In the genomic region with DNA sequence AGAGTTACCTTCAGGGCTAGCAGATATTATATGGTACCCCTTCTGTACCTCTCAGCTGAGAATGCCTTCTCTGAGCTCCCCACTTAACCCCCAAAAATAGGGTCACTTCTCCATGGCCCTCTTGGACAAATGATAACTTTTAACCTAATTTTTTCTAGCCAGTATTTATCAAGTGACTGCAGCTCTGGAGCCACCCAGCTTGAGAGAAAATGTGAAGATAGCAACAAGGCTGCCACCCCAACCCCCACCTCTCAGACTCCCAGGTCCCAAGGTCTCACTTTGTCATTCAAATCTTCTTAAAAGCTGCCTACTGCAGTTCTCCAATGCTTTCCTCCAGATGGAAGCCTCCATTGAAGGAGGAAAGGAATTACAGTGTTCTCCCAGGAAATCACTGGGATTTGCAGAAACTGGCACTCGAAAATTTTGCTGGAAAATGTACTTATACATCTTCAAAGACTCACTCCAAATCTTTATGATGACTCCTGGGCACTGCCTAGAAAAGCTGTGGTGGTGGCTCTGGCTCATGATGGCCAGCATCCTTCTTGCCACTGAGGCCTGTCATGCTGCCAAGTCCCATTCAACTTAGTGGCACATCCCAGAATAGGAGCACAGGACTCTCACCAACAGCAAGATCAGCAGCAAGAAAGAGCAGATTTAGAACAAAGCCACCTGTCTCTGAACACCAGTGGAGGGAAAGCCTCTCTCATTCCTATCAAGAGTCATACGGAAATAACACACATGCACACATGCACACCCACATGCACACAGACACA, we compare ENCODE assay signal across 20 mouse cellular contexts.
DNase-seq lines count a peak whose midpoint lies in the region; ATAC-seq and TF ChIP-seq lines count a peak whose summit lies in the region.
"Had no signal": no experiment of that assay in that cellular context is flagged by ENCODE, and none has a peak within 500 bp of the region (broad histone marks: within the 10 kb centered on the region; RNA-seq: fewer than 3 reads in every experiment).

No protein-coding gene starts in this region.

- no peaks in the 10 kb centered on the region for H3K27me3 ChIP-seq in forebrain, postnatal 0 days (ENCODE audit: insufficient read depth, low read length)
- no peaks in the 10 kb centered on the region for H3K27me3 ChIP-seq in forebrain, embryonic 10.5 days (ENCODE audit: poor library complexity, severe bottlenecking)
- H3K27me3 ChIP-seq in liver, embryonic 11.5 days (replicated peaks; ENCODE audit: control insufficient read depth, insufficient read depth, low read length) = no peaks in the 10 kb centered on the region
- no peaks in the 10 kb centered on the region for H3K27me3 ChIP-seq in liver, postnatal 0 days (ENCODE audit: insufficient read depth, low read length)
- H3K27me3 ChIP-seq in embryonic facial prominence, embryonic 10.5 days (replicated peaks; ENCODE audit: low read depth, poor library complexity, severe bottlenecking) = no peaks in the 10 kb centered on the region
- H3K27me3 ChIP-seq in intestine, embryonic 15.5 days (replicated peaks) = no peaks in the 10 kb centered on the region
- H3K27me3 ChIP-seq: embryonic facial prominence, embryonic 13.5 days; forebrain, embryonic 13.5 days; heart, embryonic 12.5 days had no signal

- H3K27ac ChIP-seq in forebrain, postnatal 0 days (ENCODE audit: low read depth, low read length) = no peak overlapping the region
- H3K27ac ChIP-seq in forebrain, embryonic 10.5 days = no peak overlapping the region
- no peak overlapping the region for H3K27ac ChIP-seq in liver, embryonic 11.5 days (ENCODE audit: low read depth, low read length)
- H3K27ac ChIP-seq in liver, postnatal 0 days (ENCODE audit: low read depth) = no peak overlapping the region
- H3K27ac ChIP-seq in embryonic facial prominence, embryonic 10.5 days (replicated peaks) = no peak overlapping the region
- H3K27ac ChIP-seq in intestine, embryonic 15.5 days = no peak overlapping the region
- H3K27ac ChIP-seq: embryonic facial prominence, embryonic 13.5 days; forebrain, embryonic 13.5 days; heart, adult 2 months; hindbrain, embryonic 10.5 days; hindbrain, embryonic 14.5 days had no signal

- TF ChIP-seq CTCF in forebrain, postnatal 0 days (IDR thresholded peaks at IDR 0.05; ENCODE audit: low read depth) = no peak
- no peak for TF ChIP-seq CTCF in liver, postnatal 0 days (IDR thresholded peaks at IDR 0.05; ENCODE audit: low read depth)

- no peaks in the 10 kb centered on the region for H3K36me3 ChIP-seq in forebrain, postnatal 0 days (ENCODE audit: insufficient read depth)
- 0 out of 2 replicates have a peak, but pooled peaks cover 2% of the 10 kb centered on the region for H3K36me3 ChIP-seq in forebrain, embryonic 10.5 days (replicated peaks)
- no peaks in the 10 kb centered on the region for H3K36me3 ChIP-seq in liver, embryonic 11.5 days (ENCODE audit: control insufficient read depth, insufficient read depth, low read length)
- no peaks in the 10 kb centered on the region for H3K36me3 ChIP-seq in liver, postnatal 0 days (replicated peaks; ENCODE audit: insufficient read depth, low read length)
- no peaks in the 10 kb centered on the region for H3K36me3 ChIP-seq in embryonic facial prominence, embryonic 10.5 days (replicated peaks)
- H3K36me3 ChIP-seq in intestine, embryonic 15.5 days = no peaks in the 10 kb centered on the region
- H3K36me3 ChIP-seq: embryonic facial prominence, embryonic 13.5 days; G1E; heart, embryonic 12.5 days; hindbrain, embryonic 10.5 days had no signal

- H3K9ac ChIP-seq in forebrain, postnatal 0 days = no peak overlapping the region
- H3K9ac ChIP-seq in liver, embryonic 11.5 days (ENCODE audit: low read depth, low read length) = no peak overlapping the region
- no peak overlapping the region for H3K9ac ChIP-seq in liver, postnatal 0 days (replicated peaks)
- H3K9ac ChIP-seq in intestine, embryonic 15.5 days = no peak overlapping the region
- H3K9ac ChIP-seq: embryonic facial prominence, embryonic 13.5 days; forebrain, embryonic 13.5 days; heart, embryonic 12.5 days; hindbrain, embryonic 14.5 days had no signal

- ATAC-seq in forebrain, postnatal 0 days = no peak
- peak; percentile 60 for ATAC-seq in liver, embryonic 11.5 days (replicated peaks; ENCODE audit: low FRiP score)
- no peak for ATAC-seq in liver, postnatal 0 days
- no peak for ATAC-seq in intestine, embryonic 15.5 days
- ATAC-seq: activated CD4-positive, CD25-positive, alpha-beta regulatory T cell, adult 4 months; forebrain, embryonic 13.5 days; intestine, embryonic 16.5 days had no signal

- H3K4me1 ChIP-seq in forebrain, postnatal 0 days (ENCODE audit: insufficient read depth) = no peaks in the 10 kb centered on the region
- peaks cover 7% of the 10 kb centered on the region; the same call in 1 of the 2 replicates for H3K4me1 ChIP-seq in forebrain, embryonic 10.5 days
- no peaks in the 10 kb centered on the region for H3K4me1 ChIP-seq in liver, embryonic 11.5 days (replicated peaks; ENCODE audit: control insufficient read depth, insufficient read depth, low read length)
- H3K4me1 ChIP-seq in liver, postnatal 0 days (ENCODE audit: insufficient read depth) = peaks cover 14% of the 10 kb centered on the region
- H3K4me1 ChIP-seq in embryonic facial prominence, embryonic 10.5 days = 0 out of 2 replicates have a peak, but pooled peaks cover 4% of the 10 kb centered on the region
- peaks cover 10% of the 10 kb centered on the region; the same call in 1 of the 2 replicates for H3K4me1 ChIP-seq in intestine, embryonic 15.5 days (replicated peaks)
- H3K4me1 ChIP-seq: hindbrain, embryonic 10.5 days had no signal

- no peak for TF ChIP-seq EP300 in liver, postnatal 0 days (IDR thresholded peaks at IDR 0.05; ENCODE audit: low read depth)

- WGBS in forebrain, postnatal 0 days = 70% methylated on average over 2 of the region's 2 CpGs
- WGBS in forebrain, embryonic 10.5 days = 83% methylated on average over 2 of the region's 2 CpGs
- 81% methylated on average over 2 of the region's 2 CpGs for WGBS in liver, embryonic 11.5 days
- 59% methylated on average over 2 of the region's 2 CpGs for WGBS in liver, postnatal 0 days (ENCODE audit: insufficient replicate concordance)
- WGBS in embryonic facial prominence, embryonic 10.5 days = 85% methylated on average over 2 of the region's 2 CpGs
- WGBS in intestine, embryonic 15.5 days = 85% methylated on average over 2 of the region's 2 CpGs

- H3K4me2 ChIP-seq in forebrain, postnatal 0 days (ENCODE audit: low read depth) = no peak overlapping the region
- no peak overlapping the region for H3K4me2 ChIP-seq in liver, embryonic 11.5 days
- no peak overlapping the region for H3K4me2 ChIP-seq in liver, postnatal 0 days (ENCODE audit: low read depth, low read length)
- H3K4me2 ChIP-seq in intestine, embryonic 15.5 days (replicated peaks) = no peak overlapping the region
- H3K4me2 ChIP-seq: embryonic facial prominence, embryonic 13.5 days; forebrain, embryonic 13.5 days; heart, embryonic 12.5 days; hindbrain, embryonic 14.5 days had no signal

- no peaks in the 10 kb centered on the region for H3K9me3 ChIP-seq in forebrain, postnatal 0 days (ENCODE audit: low read length)
- no peaks in the 10 kb centered on the region for H3K9me3 ChIP-seq in forebrain, embryonic 10.5 days
- H3K9me3 ChIP-seq in liver, embryonic 11.5 days (ENCODE audit: control insufficient read depth, low read length) = no peaks in the 10 kb centered on the region
- H3K9me3 ChIP-seq in liver, postnatal 0 days (ENCODE audit: low read length) = no peaks in the 10 kb centered on the region
- no peaks in the 10 kb centered on the region for H3K9me3 ChIP-seq in embryonic facial prominence, embryonic 10.5 days
- no peaks in the 10 kb centered on the region for H3K9me3 ChIP-seq in intestine, embryonic 15.5 days
- H3K9me3 ChIP-seq: embryonic facial prominence, embryonic 13.5 days; forebrain, embryonic 13.5 days; G1E; heart, embryonic 12.5 days; hindbrain, embryonic 10.5 days had no signal

- DNase-seq in forebrain, postnatal 0 days = peak; percentile 12
- DNase-seq in forebrain, embryonic 10.5 days (ENCODE audit: extremely low spot score, low spot score) = no peak
- no peak for DNase-seq in liver, embryonic 11.5 days (ENCODE audit: low spot score)
- DNase-seq in liver, postnatal 0 days = no peak
- DNase-seq in ES-CJ7 (ENCODE audit: low read depth, low spot score) = peak; percentile 62
- DNase-seq in R1 (ENCODE audit: low read depth, low spot score) = peak; percentile 30
- no peak for DNase-seq in embryonic facial prominence, embryonic 10.5 days (ENCODE audit: low spot score)
- DNase-seq: adrenal gland, postnatal 14 days; cerebellum, adult 9-11 months; gastrocnemius, postnatal 10 days; heart, adult 2 months had no signal

- no peak overlapping the region for H3K4me3 ChIP-seq in forebrain, postnatal 0 days (ENCODE audit: low read depth, low read length)
- H3K4me3 ChIP-seq in forebrain, embryonic 10.5 days = no peak overlapping the region
- H3K4me3 ChIP-seq in liver, embryonic 11.5 days (ENCODE audit: low read depth, low read length) = no peak overlapping the region
- no peak overlapping the region for H3K4me3 ChIP-seq in liver, postnatal 0 days (ENCODE audit: low read depth, low read length)
- no peak overlapping the region for H3K4me3 ChIP-seq in embryonic facial prominence, embryonic 10.5 days
- no peak overlapping the region for H3K4me3 ChIP-seq in intestine, embryonic 15.5 days (replicated peaks)
- H3K4me3 ChIP-seq: embryonic facial prominence, embryonic 13.5 days; forebrain, embryonic 13.5 days; heart, adult 2 months; heart, embryonic 12.5 days; hindbrain, embryonic 10.5 days had no signal

Comparison
In these comparisons a context has a peak if more than half of its experiments do, and no peak if none do; other contexts are left out.
1. DNase-seq: peak in forebrain, postnatal 0 days (single experiment), ES-CJ7 (single experiment) and R1 (single experiment); none in forebrain, embryonic 10.5 days (single experiment), liver, embryonic 11.5 days (single experiment), liver, postnatal 0 days (single experiment) and embryonic facial prominence, embryonic 10.5 days (single experiment).